Mouse (Mus musculus) G1E (cell line): ENCODE measurements at regions not wholly inside any gene's neighbourhood (a gene's known extent, or its start where the extent isn't known, plus 50 kb on each side); places are given as distances from the start of the nearest gene placed in this dataset.

Source experiments
- CTCF ChIP-seq: IDR thresholded peaks from 2 replicates; pipeline ENCODE4 v1.5.1; 2012; ENCODE audit warnings: low read depth, low read length, inconsistent platforms, mixed read lengths
- GATA1 ChIP-seq: IDR thresholded peaks from 2 replicates; pipeline ENCODE4 v1.6.1; 2012; ENCODE audit warnings: borderline replicate concordance, low read length, inconsistent platforms, mixed read lengths
- GATA2 ChIP-seq: IDR thresholded peaks from 2 replicates; pipeline ENCODE4 v1.6.1; 2012; ENCODE audit warnings: low read depth, low read length, inconsistent platforms, borderline replicate concordance
- POLR2AphosphoS5 ChIP-seq: IDR thresholded peaks from 2 replicates; pipeline ENCODE4 v1.6.1; 2012; ENCODE audit warnings: low read depth, low read length, inconsistent platforms; ENCODE audit not compliant: insufficient replicate concordance
- TAL1 ChIP-seq: conservative IDR thresholded peaks from 2 replicates; pipeline ENCODE4 v1.6.1; 2012; ENCODE audit warnings: low read depth, low read length, inconsistent platforms, mixed read lengths

GRCm38 (mm10) chr14:111577470-111577869 is 97.4 kb upstream of the Slitrk5 start:
- no peak for TF ChIP-seq CTCF
- no peak for TF ChIP-seq TAL1
- TF ChIP-seq GATA1 = no peak
- no peak for TF ChIP-seq GATA2
- no peak for TF ChIP-seq POLR2AphosphoS5
